Mouse (Mus musculus): Measurements from ENCODE around the gene Apobec3. TPM values are rescaled to one million over a fixed set of nuclear protein-coding genes. Genes with fewer than 3 reads are reported as not detected.
"Not testable (repeated sequence)": the region's sequence is repeated elsewhere in the genome, so short reads cannot be mapped to it uniquely, and the experiment has no call there.

Gene Apobec3
- polyA plus RNA-seq, 1 experiment from 2014 or later, result 5.1 TPM

DNA sequence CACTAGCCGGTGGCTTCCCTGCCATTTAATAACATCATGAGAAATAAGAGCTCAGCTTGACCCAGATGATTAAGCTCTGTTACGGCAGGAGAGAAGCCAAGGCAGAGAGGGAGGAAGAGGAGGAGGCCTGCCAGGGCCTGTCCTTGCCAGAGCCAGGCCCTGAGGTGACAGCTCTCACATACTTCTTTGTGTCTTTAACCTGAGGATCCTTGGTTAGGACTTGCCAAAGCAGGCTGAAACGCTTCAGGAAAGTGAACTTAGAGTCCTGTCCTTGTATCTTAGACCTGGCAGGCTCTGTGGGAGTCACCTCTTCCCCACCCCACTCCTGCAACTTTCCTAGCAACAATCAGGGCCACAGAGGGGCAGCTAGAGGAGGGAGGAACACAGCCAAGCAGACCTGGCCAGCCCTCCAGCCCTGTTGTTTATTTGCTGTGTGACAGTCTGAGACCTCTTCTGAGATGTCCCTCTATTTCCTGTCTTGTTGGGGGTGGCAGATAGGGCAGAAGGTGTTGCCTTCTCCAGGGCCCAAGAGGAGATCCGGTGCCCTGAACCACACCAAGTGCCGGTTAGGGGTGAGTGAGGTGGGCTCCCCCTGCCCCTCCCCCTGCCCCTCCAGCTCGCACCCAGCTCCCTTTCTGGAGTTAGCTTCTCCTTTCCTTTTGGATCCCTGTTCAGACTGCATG is 8.5 kb downstream of the Apobec3 start:
- H3K36me3 ChIP-seq (ENCODE audit: control insufficient read depth, insufficient read depth), result peaks cover 5% of the 10 kb centered on the region; the same call in 1 of the 2 replicates
- TF ChIP-seq CTCF (IDR thresholded peaks at IDR 0.05; ENCODE audit: low read depth), result no peak
- ATAC-seq, result no peak
- WGBS, result 81% methylated on average over 6 of the region's 6 CpGs
- no peaks in the 10 kb centered on the region for H3K4me1 ChIP-seq (replicated peaks; ENCODE audit: control insufficient read depth, insufficient read depth, low read length)
- H3K9ac ChIP-seq (ENCODE audit: low read depth, low read length), result no peak overlapping the region
- H3K27me3 ChIP-seq (replicated peaks; ENCODE audit: control insufficient read depth, insufficient read depth, low read length), result no peaks in the 10 kb centered on the region
- H3K9me3 ChIP-seq (ENCODE audit: control insufficient read depth), result no peaks in the 10 kb centered on the region
- no peak overlapping the region for H3K4me3 ChIP-seq (ENCODE audit: low read depth, low read length)
- H3K4me2 ChIP-seq (replicated peaks; ENCODE audit: low read depth), result no peak overlapping the region
- no peak overlapping the region for H3K27ac ChIP-seq (ENCODE audit: low read depth, low read length)

- TF ChIP-seq CTCF (IDR thresholded peaks at IDR 0.05; ENCODE audit: low read depth), result no peak
- H3K9me3 ChIP-seq (ENCODE audit: control insufficient read depth), result no peaks in the 10 kb centered on the region
- no peak overlapping the region for H3K27ac ChIP-seq (ENCODE audit: low read depth, low read length)
- no peak overlapping the region for H3K4me2 ChIP-seq (replicated peaks; ENCODE audit: low read depth)
- H3K27me3 ChIP-seq (replicated peaks; ENCODE audit: control insufficient read depth, insufficient read depth, low read length), result no peaks in the 10 kb centered on the region
- no peaks in the 10 kb centered on the region for H3K4me1 ChIP-seq (replicated peaks; ENCODE audit: control insufficient read depth, insufficient read depth, low read length)
- no peak overlapping the region for H3K9ac ChIP-seq (ENCODE audit: low read depth, low read length)
- H3K4me3 ChIP-seq (ENCODE audit: low read depth, low read length), result no peak overlapping the region
- H3K36me3 ChIP-seq (ENCODE audit: control insufficient read depth, insufficient read depth), result peaks cover 5% of the 10 kb centered on the region; the same call in 1 of the 2 replicates
- ATAC-seq, result no peak
- WGBS, result 73% methylated on average over 7 of the region's 7 CpGs
Measured at GRCm38 (mm10) chr15:79900751-79901150, 9.3 kb downstream of the Apobec3 start.

GRCm38 (mm10) chr15:79901399-79901798 is 9.9 kb downstream of the Apobec3 start:
- WGBS, result 78% methylated on average over 2 of the region's 2 CpGs
- Histone ChIP-seq H3K9me3 (ENCODE audit: control insufficient read depth) (no peaks in the 10 kb centered on the region), H3K4me1 (replicated peaks; ENCODE audit: control insufficient read depth, insufficient read depth, low read length) (no peaks in the 10 kb centered on the region), H3K27me3 (replicated peaks; ENCODE audit: control insufficient read depth, insufficient read depth, low read length) (no peaks in the 10 kb centered on the region), H3K4me2 (replicated peaks; ENCODE audit: low read depth) (no peak overlapping the region), H3K4me3 (ENCODE audit: low read depth, low read length) (no peak overlapping the region), H3K27ac (ENCODE audit: low read depth, low read length) (no peak overlapping the region), H3K9ac (ENCODE audit: low read depth, low read length) (no peak overlapping the region), H3K36me3 (ENCODE audit: control insufficient read depth, insufficient read depth) (peaks cover 5% of the 10 kb centered on the region; the same call in 1 of the 2 replicates)
- ATAC-seq, result no peak
- no peak for TF ChIP-seq CTCF (IDR thresholded peaks at IDR 0.05; ENCODE audit: low read depth)

- not testable (repeated sequence) for H3K36me3 ChIP-seq (ENCODE audit: control insufficient read depth, insufficient read depth); H3K27ac ChIP-seq (ENCODE audit: low read depth, low read length); H3K4me1 ChIP-seq (replicated peaks; ENCODE audit: control insufficient read depth, insufficient read depth, low read length); H3K4me2 ChIP-seq (replicated peaks; ENCODE audit: low read depth); H3K9ac ChIP-seq (ENCODE audit: low read depth, low read length); ATAC-seq; H3K9me3 ChIP-seq (ENCODE audit: control insufficient read depth); H3K27me3 ChIP-seq (replicated peaks; ENCODE audit: control insufficient read depth, insufficient read depth, low read length); H3K4me3 ChIP-seq (ENCODE audit: low read depth, low read length)
- 95% methylated on average over 8 of the region's 8 CpGs for WGBS
Measured at GRCm38 (mm10) chr15:79903081-79903480, 11.6 kb downstream of the Apobec3 start.

DNA sequence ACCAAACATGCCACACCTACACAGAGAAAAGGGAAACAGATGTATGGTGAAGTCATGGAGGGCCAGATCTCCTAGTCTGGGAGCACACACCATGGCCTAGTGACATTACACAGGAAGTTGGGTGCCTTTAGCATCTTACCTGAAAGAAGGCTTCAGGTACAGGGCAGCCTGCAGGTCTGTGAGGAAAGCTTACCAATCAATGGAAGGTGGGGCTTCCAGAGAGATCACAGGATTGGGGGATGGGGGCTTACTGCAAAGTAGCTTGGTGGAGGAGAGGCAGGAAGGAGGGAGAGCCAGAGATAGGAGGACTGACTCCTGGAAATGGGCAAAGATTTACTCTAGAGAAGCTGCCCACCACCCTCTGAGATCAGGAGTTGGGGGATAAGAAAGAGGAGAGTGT is 12.5 kb downstream of the Apobec3 start:
- no peaks in the 10 kb centered on the region for H3K27me3 ChIP-seq (replicated peaks; ENCODE audit: control insufficient read depth, insufficient read depth, low read length)
- H3K4me2 ChIP-seq (replicated peaks; ENCODE audit: low read depth), result no peak overlapping the region
- H3K27ac ChIP-seq (ENCODE audit: low read depth, low read length), result no peak overlapping the region
- no peak for TF ChIP-seq CTCF (IDR thresholded peaks at IDR 0.05; ENCODE audit: low read depth)
- H3K4me3 ChIP-seq (ENCODE audit: low read depth, low read length), result no peak overlapping the region
- H3K36me3 ChIP-seq (ENCODE audit: control insufficient read depth, insufficient read depth), result no peaks in the 10 kb centered on the region
- no peak for ATAC-seq
- H3K9ac ChIP-seq (ENCODE audit: low read depth, low read length), result no peak overlapping the region
- no peaks in the 10 kb centered on the region for H3K9me3 ChIP-seq (ENCODE audit: control insufficient read depth)
- no peaks in the 10 kb centered on the region for H3K4me1 ChIP-seq (replicated peaks; ENCODE audit: control insufficient read depth, insufficient read depth, low read length)

GRCm38 (mm10) chr15:79904678-79905077 is 13.2 kb downstream of the Apobec3 start:
- H3K4me2 ChIP-seq (replicated peaks; ENCODE audit: low read depth); H3K4me3 ChIP-seq (ENCODE audit: low read depth, low read length); H3K27ac ChIP-seq (ENCODE audit: low read depth, low read length); H3K9ac ChIP-seq (ENCODE audit: low read depth, low read length); H3K27me3 ChIP-seq (replicated peaks; ENCODE audit: control insufficient read depth, insufficient read depth, low read length); ATAC-seq; H3K4me1 ChIP-seq (replicated peaks; ENCODE audit: control insufficient read depth, insufficient read depth, low read length); H3K9me3 ChIP-seq (ENCODE audit: control insufficient read depth); H3K36me3 ChIP-seq (ENCODE audit: control insufficient read depth, insufficient read depth): not testable (repeated sequence)
- 80% methylated on average over 11 of the region's 11 CpGs for WGBS

- Histone ChIP-seq H3K9me3 (ENCODE audit: control insufficient read depth) (no peaks in the 10 kb centered on the region), H3K4me3 (ENCODE audit: low read depth, low read length) (no peak overlapping the region), H3K27me3 (replicated peaks; ENCODE audit: control insufficient read depth, insufficient read depth, low read length) (no peaks in the 10 kb centered on the region), H3K36me3 (ENCODE audit: control insufficient read depth, insufficient read depth) (no peaks in the 10 kb centered on the region), H3K9ac (ENCODE audit: low read depth, low read length) (no peak overlapping the region), H3K27ac (ENCODE audit: low read depth, low read length) (no peak overlapping the region), H3K4me1 (replicated peaks; ENCODE audit: control insufficient read depth, insufficient read depth, low read length) (no peaks in the 10 kb centered on the region), H3K4me2 (replicated peaks; ENCODE audit: low read depth) (no peak overlapping the region)
- ATAC-seq, result no peak
- 72% methylated on average over 12 of the region's 12 CpGs for WGBS
- TF ChIP-seq CTCF (IDR thresholded peaks at IDR 0.05; ENCODE audit: low read depth), result no peak
Measured at GRCm38 (mm10) chr15:79905211-79905610, 13.8 kb downstream of the Apobec3 start.

All from intestine, postnatal 0 days (tissue).